Mouse (Mus musculus) kidney, adult 8-10 months (tissue): Measurements from ENCODE around the gene Bmp8a.
A peak's percentile ranks its signal among the peaks of the same experiment; 100 is the strongest.

Source experiments
- DNase-seq, 2 experiments: peaks; one replicate each; pipeline ENCODE4 v3.0.0; 2022

Bmp8a gene

DNA sequence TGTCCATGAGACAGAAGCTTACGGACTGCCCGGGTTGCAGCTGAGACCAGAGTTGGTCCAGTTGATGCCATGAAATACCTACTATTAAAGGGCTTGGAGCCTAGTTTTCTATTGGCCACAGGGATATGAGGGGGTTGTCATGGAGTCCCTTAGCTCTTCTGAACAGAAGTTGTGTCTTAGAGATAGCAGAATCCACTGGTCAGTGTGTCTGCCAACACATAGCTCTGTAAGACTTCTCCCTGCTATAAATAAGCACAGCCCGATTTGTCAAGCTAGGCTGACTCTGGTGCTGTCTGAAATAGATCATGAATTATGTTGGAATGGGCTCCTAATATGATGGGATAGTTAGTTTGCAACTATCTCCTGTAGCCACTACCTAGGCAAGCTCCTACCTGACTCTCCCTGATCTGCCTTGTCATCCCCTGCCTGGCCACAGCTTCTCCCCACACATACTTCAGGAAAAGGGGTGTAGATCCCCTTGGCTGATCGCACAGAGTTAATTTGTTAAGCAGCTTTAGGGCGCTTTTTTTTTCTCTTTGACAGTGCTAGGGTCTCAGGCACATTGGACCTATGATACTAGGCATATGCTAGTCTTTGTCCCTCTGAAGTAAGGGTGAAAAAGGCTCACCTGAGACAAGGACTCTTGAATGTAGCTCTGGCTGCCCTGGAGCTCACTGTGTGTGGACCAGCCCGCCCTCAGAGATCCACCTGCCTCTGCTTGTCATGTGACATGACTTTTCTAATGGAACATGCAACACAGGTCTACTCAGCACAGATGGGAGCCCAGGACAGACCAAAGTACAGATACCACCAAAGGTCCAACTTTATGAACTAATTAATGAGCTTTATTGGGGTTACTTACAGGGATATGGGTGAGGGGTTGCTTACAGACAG lies 58.1 kb downstream of the Bmp8a start:
- peak; percentile 26 to 33 for DNase-seq

DNA sequence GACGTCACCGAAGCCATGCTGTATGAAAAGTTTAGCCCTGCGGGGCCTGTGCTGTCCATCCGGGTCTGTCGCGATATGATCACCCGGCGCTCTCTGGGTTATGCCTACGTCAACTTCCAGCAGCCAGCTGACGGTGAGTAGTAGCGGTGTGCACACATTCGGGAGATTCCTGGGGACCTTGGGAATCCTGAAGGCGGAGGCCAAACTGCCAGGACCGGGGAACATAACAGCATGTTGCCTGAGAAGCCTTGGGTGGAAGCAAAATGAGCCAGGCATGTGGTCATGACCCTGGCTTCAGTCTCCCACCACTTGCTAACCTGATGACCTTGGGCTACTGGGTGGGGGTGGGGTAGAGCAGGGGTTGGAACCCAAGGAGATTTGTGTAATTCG lies 59.4 kb downstream of the Bmp8a start:
- DNase-seq: peak in 1 of 2 experiments; percentile 30

DNA sequence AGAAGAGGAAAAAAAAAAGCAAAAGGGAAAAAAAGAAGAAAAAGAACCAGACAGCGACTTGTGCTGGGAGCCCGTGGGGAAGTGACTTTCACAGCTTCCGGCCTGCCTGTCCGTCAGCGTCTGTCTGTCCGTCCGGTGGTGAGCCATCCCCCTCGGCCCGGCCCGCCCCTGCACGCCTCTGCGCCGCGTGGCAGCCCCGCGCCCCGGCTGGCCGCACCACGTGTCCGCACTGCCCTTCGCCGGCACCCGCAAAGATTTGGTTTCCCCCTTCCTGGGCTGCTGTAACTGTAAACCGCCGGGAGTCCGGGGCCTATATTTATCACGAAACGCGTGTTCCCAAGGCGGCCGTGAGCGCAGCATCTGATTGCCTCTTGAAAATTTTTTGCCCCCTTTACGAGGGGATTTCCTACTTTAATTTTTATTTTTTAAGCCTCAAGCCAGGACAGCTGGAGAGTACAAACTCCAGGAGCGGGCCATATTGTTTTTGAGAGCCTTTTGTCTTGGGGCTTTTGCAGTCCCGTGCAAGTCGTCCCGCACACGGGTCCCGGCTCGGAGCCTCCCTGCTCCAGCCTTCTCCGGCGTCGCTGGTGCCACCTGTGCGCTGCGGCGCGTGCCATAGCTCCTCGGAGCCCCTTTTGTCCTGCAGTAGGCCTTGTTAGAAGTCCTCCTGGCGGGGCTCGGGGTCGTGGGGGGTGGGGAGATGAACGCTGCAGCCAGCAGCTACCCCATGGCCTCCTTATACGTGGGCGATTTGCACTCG lies 60.0 kb downstream of the Bmp8a start:
- peak in 1 of 2 experiments; percentile 43 for DNase-seq

DNA sequence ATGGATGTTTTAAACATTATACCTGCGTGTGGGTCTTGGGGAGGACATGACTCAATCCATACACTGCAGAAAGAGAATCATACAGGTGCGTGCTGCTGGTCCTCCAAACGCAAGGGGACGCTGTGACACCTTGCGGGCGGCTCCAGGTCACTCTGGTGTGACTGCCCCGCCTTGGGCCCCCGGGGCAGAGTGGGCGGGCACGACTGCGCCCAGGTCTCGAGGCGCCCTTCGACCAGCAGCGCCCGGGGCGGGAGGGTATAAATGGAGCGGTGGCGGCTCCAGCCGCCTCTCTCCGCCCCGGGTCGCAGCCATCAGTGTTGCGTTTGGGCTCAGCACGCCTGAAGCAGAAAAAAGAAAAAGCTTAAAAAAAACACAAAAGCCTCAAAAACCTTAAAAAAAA lies 60.6 kb downstream of the Bmp8a start:
- DNase-seq: peak; percentile 93 to 94

DNA sequence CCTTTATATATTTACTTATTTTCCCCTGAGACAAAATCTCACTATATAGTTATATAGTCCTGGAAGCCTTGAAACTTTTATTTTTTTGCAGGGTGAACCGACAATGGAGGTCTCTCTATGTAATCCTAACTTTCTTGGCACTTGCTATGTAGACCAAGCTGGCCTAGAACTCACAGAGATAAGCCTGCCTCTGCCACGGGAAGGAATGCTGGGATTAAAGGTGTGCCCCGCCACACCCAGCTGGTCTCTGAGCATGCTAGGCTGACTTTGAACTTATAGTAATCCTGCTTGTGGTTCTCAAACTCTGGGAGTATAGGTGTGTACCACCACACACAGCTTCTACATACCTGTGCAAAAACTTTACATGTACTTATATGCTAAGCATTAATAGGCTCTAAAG lies 62.9 kb downstream of the Bmp8a start:
- DNase-seq: no peak

DNA sequence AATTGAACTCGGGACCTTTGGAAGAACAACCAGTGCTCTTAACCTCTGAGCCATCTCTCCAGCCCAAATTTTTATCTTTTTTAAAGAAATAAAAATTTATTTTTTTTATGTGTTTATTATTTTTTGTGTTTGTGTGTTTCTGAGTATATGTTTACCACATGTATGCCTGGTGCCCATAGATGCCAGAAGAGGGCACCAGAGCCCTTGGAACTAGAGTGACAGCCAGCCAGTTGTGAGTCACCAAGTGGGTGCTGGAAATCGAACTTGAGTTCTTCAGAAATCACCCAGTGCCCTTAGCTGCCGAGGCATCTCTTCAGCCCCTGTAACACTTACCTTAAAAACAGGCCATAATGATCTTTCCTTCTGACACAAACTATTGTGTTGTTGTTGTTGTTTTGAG lies 72.0 kb downstream of the Bmp8a start:
- DNase-seq: no peak
